Mouse (Mus musculus) heart, embryonic 11.5 days (tissue): Measurements from ENCODE around the gene Dhx34. TPM values are rescaled to one million over a fixed set of nuclear protein-coding genes. Genes with fewer than 3 reads are reported as not detected.

ENCODE experiments used
- ATAC-seq: fragments of 200-750 bp; cut with Nextera tagmentation; replicated peaks from 2 replicates; pipeline ENCODE4 v1.8.0; 2017; ENCODE audit warnings: moderate library complexity; ENCODE audit not compliant: insufficient number of reproducible peaks, low FRiP score, low TSS enrichment
- H3K27ac ChIP-seq: fragments of 300-500 bp; sonication (generic); 2 replicates; pipeline ENCODE4 v1.5.1; 2014; ENCODE audit warnings: mild to moderate bottlenecking, low read depth, low read length
- H3K27me3 ChIP-seq: fragments of 300-500 bp; sonication (generic); 2 replicates; pipeline ENCODE4 v1.6.1; 2014; ENCODE audit warnings: mild to moderate bottlenecking, low read length, mixed read lengths; ENCODE audit not compliant: control insufficient read depth, insufficient read depth
- H3K36me3 ChIP-seq: fragments of 300-500 bp; sonication (generic); 2 replicates; pipeline ENCODE4 v1.6.1; 2014; ENCODE audit warnings: mild to moderate bottlenecking, low read length, moderate library complexity, mixed read lengths; ENCODE audit not compliant: control insufficient read depth, insufficient read depth
- H3K4me1 ChIP-seq: fragments of 300-500 bp; sonication (generic); 2 replicates; pipeline ENCODE4 v1.6.1; 2014; ENCODE audit warnings: low read length; ENCODE audit not compliant: control insufficient read depth, insufficient read depth
- H3K4me2 ChIP-seq: fragments of 300-500 bp; sonication (generic); 2 replicates; pipeline ENCODE4 v1.6.1; 2014; ENCODE audit warnings: mild to moderate bottlenecking, moderate library complexity
- H3K4me3 ChIP-seq: fragments of 300-500 bp; sonication (generic); 2 replicates; pipeline ENCODE4 v1.5.1; 2014; ENCODE audit warnings: low read depth, low read length
- H3K9ac ChIP-seq: fragments of 300-500 bp; sonication (generic); 2 replicates; pipeline ENCODE4 v1.6.1; 2014; ENCODE audit warnings: mild to moderate bottlenecking, low read depth, low read length, moderate library complexity
- H3K9me3 ChIP-seq: fragments of 300-500 bp; sonication (generic); replicated peaks from 2 replicates; pipeline ENCODE4 v1.6.1; 2016; ENCODE audit warnings: low read length; ENCODE audit not compliant: control insufficient read depth
- WGBS: fragments of 180-500 bp; shearing (Covaris S2); extraction: QIAGEN DNeasy Blood & Tissue Kit; methylation state at CpG from one replicate; pipeline ENCODE4 v1.1.7; 2014; ENCODE audit not compliant: insufficient replicate concordance; 5-methylcytosine and 5-hydroxymethylcytosine counted together
- polyA plus RNA-seq: library from polyadenylated mRNA; unstranded; fragments of >200 nt; fragmentation: Nextera tagmentation; extraction: Ambion mirVana; gene quantifications from 2 replicates; pipeline ENCODE4 v1.2.1, GENCODE M21; 2014

Gene Dhx34
- polyA plus RNA-seq, 1 experiment from 2014 or later: 7.4 TPM

GRCm38 (mm10) chr7:16172141-16172581 is 49.7 kb downstream of the Dhx34 start:
- no peaks in the 10 kb centered on the region for H3K36me3 ChIP-seq
- no peak overlapping the region for H3K4me3 ChIP-seq
- no peak overlapping the region for H3K27ac ChIP-seq
- peaks cover 2% of the 10 kb centered on the region; the same call in 1 of the 2 replicates for H3K9me3 ChIP-seq
- H3K9ac ChIP-seq: no peak overlapping the region
- 33% methylated on average over 1 of the region's 1 CpGs for WGBS
- peaks cover 2% of the 10 kb centered on the region; the same call in 1 of the 2 replicates for H3K4me1 ChIP-seq
- H3K4me2 ChIP-seq: no peak overlapping the region
- no peak for ATAC-seq
- no peaks in the 10 kb centered on the region for H3K27me3 ChIP-seq

DNA sequence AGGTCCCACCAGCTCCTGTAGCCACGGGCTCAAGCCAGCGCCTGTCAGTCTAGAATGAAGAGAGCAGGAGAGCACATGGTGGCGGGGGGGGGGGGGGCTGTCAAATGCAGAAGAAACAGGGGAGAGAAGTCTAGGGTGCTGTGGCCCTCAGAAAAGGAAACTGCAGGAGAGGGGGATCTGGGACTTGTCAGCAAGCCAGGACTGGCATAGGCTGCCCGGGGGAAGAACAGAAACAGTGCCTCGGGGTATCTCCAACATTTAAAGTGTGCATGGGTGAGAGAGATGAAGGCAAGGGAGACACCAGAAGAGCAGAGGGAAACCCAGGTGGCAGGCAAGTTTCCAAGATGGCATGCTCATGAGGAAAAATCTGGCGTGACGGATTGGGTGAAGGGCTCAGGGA is 59.8 kb downstream of the Dhx34 start:
- H3K9me3 ChIP-seq: no peaks in the 10 kb centered on the region
- peaks cover 22% of the 10 kb centered on the region for H3K27me3 ChIP-seq
- H3K4me1 ChIP-seq: no peaks in the 10 kb centered on the region
- no peak overlapping the region for H3K4me2 ChIP-seq
- no peak for ATAC-seq
- 78% methylated on average over 6 of the region's 7 CpGs for WGBS
- no peaks in the 10 kb centered on the region for H3K36me3 ChIP-seq
- H3K27ac ChIP-seq: no peak overlapping the region
- H3K4me3 ChIP-seq: no peak overlapping the region
- H3K9ac ChIP-seq: no peak overlapping the region

GRCm38 (mm10) chr7:16161302-16161701 is 60.5 kb downstream of the Dhx34 start:
- Histone ChIP-seq H3K4me2 (no peak overlapping the region), H3K9me3 (no peaks in the 10 kb centered on the region), H3K27ac (no peak overlapping the region), H3K4me3 (no peak overlapping the region), H3K36me3 (no peaks in the 10 kb centered on the region), H3K4me1 (no peaks in the 10 kb centered on the region), H3K27me3 (peaks cover 22% of the 10 kb centered on the region), H3K9ac (no peak overlapping the region)
- no peak for ATAC-seq
- 84% methylated on average over 9 of the region's 9 CpGs for WGBS

- H3K36me3 ChIP-seq: no peaks in the 10 kb centered on the region
- H3K4me1 ChIP-seq: no peaks in the 10 kb centered on the region
- WGBS: 64% methylated on average over 3 of the region's 3 CpGs
- no peak overlapping the region for H3K4me2 ChIP-seq
- H3K27ac ChIP-seq: no peak overlapping the region
- no peak for ATAC-seq
- H3K9ac ChIP-seq: no peak overlapping the region
- no peaks in the 10 kb centered on the region for H3K9me3 ChIP-seq
- no peak overlapping the region for H3K4me3 ChIP-seq
- H3K27me3 ChIP-seq: peaks cover 22% of the 10 kb centered on the region
Observed at GRCm38 (mm10) chr7:16160702-16161101, 61.1 kb downstream of the Dhx34 start.

DNA sequence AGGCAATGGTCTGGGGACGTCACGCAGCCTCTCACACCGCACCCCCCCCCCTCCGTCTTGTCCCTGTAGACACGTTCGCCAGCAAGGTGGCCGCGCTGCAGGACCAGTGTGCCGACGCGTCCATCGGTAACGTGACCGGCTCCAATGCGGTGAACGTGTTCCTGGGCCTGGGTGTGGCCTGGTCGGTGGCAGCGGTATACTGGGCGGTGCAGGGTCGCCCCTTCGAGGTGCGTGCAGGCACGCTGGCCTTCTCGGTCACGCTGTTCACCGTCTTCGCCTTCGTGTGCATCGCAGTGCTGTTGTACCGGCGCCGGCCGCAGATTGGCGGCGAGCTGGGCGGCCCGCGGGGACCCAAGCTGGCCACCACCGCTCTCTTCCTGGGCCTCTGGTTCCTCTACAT is 63.1 kb downstream of the Dhx34 start:
- WGBS: 8% methylated on average over 39 of the region's 39 CpGs
- H3K9ac ChIP-seq: no peak overlapping the region; the same call in 1 of the 2 replicates
- ATAC-seq: no peak; the same call in 1 of the 2 replicates

DNA sequence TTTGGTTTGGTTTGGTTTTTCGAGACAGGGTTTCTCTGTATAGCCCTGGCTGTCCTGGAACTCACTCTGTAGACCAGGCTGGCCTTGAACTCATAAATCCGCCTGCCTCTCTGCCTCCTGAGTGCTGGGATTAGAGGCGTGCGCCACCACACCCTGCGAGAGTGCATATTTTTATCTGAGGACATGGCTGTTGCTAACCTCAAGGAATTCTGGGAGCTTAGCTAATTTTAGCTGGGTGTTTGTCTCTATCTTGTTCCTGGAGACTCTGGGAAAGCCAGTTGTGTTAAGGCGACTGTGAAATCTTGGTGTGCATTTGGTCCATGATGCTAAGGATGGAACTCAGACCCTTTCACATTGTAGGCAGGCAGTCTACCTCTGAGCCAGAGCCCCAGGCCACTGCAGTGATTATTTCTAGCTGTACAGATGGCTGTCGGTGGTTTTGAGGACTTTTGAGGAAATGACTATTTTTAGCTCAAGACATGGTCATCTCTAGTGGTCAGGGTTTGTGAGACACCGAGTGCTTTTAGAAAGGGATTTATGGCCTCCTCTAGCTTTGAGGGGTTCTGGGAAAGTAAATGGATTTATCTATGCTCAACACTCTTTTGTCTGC is 65.6 kb downstream of the Dhx34 start:
- Histone ChIP-seq H3K4me3 (no peak overlapping the region), H3K27me3 (peaks cover 22% of the 10 kb centered on the region), H3K4me2 (no peak overlapping the region), H3K9me3 (no peaks in the 10 kb centered on the region), H3K9ac (no peak overlapping the region), H3K36me3 (no peaks in the 10 kb centered on the region), H3K27ac (peak overlapping the region; percentile 76), H3K4me1 (0 out of 2 replicates have a peak, but pooled peaks cover 3% of the 10 kb centered on the region)
- no peak for ATAC-seq
- 34% methylated on average over 8 of the region's 8 CpGs for WGBS

More for the DNA sequence above, 63.1 kb downstream of the Dhx34 start:
- H3K4me3 ChIP-seq: peak overlapping the region; percentile 17; the same call in 1 of the 2 replicates
- no peaks in the 10 kb centered on the region for H3K36me3 ChIP-seq
- H3K4me2 ChIP-seq: peak overlapping the region; percentile 37
- peaks cover 22% of the 10 kb centered on the region for H3K27me3 ChIP-seq
- H3K4me1 ChIP-seq: 0 out of 2 replicates have a peak, but pooled peaks cover 3% of the 10 kb centered on the region
- no peak overlapping the region for H3K27ac ChIP-seq
- H3K9me3 ChIP-seq: no peaks in the 10 kb centered on the region

- 43% methylated on average over 9 of the region's 9 CpGs for WGBS
Observed at GRCm38 (mm10) chr7:16155132-16155872, 66.5 kb downstream of the Dhx34 start.

GRCm38 (mm10) chr7:16153522-16153921 is 68.3 kb downstream of the Dhx34 start:
- no peak; the same call in 1 of the 2 replicates for ATAC-seq
- Histone ChIP-seq H3K36me3 (no peaks in the 10 kb centered on the region), H3K4me3 (no peak overlapping the region), H3K9me3 (no peaks in the 10 kb centered on the region), H3K9ac (no peak overlapping the region), H3K27ac (no peak overlapping the region), H3K4me1 (0 out of 2 replicates have a peak, but pooled peaks cover 3% of the 10 kb centered on the region), H3K27me3 (peaks cover 7% of the 10 kb centered on the region; the same call in 1 of the 2 replicates), H3K4me2 (no peak overlapping the region)
- 22% methylated on average over 10 of the region's 10 CpGs for WGBS

More at GRCm38 (mm10) chr7:16155132-16155872, 66.5 kb downstream of the Dhx34 start:
- Histone ChIP-seq H3K9me3 (no peaks in the 10 kb centered on the region), H3K9ac (no peak overlapping the region), H3K27ac (no peak overlapping the region), H3K4me1 (0 out of 2 replicates have a peak, but pooled peaks cover 3% of the 10 kb centered on the region), H3K4me3 (no peak overlapping the region), H3K4me2 (0 out of 2 replicates have a peak overlapping the region, but pooled peaks have one; percentile 10), H3K27me3 (peaks cover 22% of the 10 kb centered on the region), H3K36me3 (no peaks in the 10 kb centered on the region)
- ATAC-seq: no peak
